Mouse (Mus musculus) heart, postnatal 36 days (tissue): ENCODE measurements around the gene Prpf4. TPM values are rescaled to one million over a fixed set of nuclear protein-coding genes. Genes with fewer than 3 reads are reported as not detected.

ENCODE experiments used
- DNase-seq, 2 experiments: peaks; one replicate each; pipeline ENCODE4 v3.0.0; 2021 to 2022
- intact Hi-C: fragments of 180-260 bp; cut with DNase I; formaldehyde crosslinking; loops from one replicate; pipeline ENCODE4 v1.15.1; 2025
- total RNA-seq, 2 experiments: library from RNA; stranded (reverse); gene quantifications; 2 replicates each; pipeline ENCODE4 v1.2.3; 2021

Prpf4 gene
- 10 to 100 TPM in 1 of 2 experiments, 1 to 10 TPM in 1; 10.0 to 10.6 TPM for total RNA-seq

DNA sequence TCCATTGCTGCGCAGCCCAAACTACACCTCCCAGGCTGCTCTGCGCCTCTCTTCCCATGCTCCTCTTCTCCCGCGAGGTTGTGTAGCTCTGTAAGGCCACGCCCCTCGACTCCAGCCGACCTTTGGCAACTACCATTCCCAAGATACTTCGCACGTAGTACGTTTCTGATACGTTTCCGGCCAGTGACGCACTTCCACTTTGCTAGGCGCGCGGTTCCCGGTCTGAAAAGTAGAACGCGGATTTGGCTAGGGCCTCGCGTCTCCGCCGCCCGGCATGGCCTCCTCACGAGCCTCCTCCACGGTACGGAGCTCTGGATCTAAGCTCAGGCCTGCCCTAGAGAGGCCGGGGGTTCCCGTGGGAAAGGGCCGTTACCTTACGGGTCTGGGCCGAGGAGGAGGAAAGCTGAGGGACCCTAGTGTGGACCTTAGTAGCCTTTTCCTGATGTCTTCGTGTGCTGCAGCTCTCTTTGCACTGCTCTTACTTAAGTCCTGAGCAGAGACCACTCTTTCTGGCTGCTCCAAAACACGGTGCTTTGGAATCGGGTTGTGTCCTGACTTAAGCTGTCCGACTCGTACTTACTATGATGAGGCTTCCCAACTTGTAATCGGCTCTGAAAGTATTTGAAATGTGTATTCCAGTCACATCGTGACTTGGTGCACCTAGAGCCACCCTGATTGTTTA is at the start of gene Prpf4, which contains the start of gene Cdc26:
Gene Prpf4 (plus strand): TSS at position 197 of the 682 bp plus-strand sequence.
Gene Cdc26 (minus strand): TSS at position 42 of the 682 bp plus-strand sequence.
- DNase-seq = peak; percentile 93 to 96
- intact Hi-C loops = loop anchor here (2.0 to 10.0 kb wide), 7 partner anchors 48 to 354 kb away; partner anchors contain the start of genes Alad, Fkbp15, Hdhd3 and Slc31a1

GRCm38 (mm10) chr4:62359256-62359775 is 49.3 kb upstream of the Prpf4 start:
- intact Hi-C loops = no loop called here
- DNase-seq = no peak

- intact Hi-C loops = loop anchor here (2.0 to 5.0 kb wide), 3 partner anchors 49 to 165 kb away; partner anchors contain the start of genes 4933430I17Rik, Cdc26, Hdhd3 and Pole3
- peak; percentile 93 to 95 for DNase-seq
Observed at GRCm38 (mm10) chr4:62360088-62360804, 48.4 kb upstream of the Prpf4 start, which contains the start of the genes Fkbp15 and Slc31a1. Gene Fkbp15 (minus strand): TSS chr4:62360548. Gene Slc31a1 (plus strand): TSS chr4:62360727.

DNA sequence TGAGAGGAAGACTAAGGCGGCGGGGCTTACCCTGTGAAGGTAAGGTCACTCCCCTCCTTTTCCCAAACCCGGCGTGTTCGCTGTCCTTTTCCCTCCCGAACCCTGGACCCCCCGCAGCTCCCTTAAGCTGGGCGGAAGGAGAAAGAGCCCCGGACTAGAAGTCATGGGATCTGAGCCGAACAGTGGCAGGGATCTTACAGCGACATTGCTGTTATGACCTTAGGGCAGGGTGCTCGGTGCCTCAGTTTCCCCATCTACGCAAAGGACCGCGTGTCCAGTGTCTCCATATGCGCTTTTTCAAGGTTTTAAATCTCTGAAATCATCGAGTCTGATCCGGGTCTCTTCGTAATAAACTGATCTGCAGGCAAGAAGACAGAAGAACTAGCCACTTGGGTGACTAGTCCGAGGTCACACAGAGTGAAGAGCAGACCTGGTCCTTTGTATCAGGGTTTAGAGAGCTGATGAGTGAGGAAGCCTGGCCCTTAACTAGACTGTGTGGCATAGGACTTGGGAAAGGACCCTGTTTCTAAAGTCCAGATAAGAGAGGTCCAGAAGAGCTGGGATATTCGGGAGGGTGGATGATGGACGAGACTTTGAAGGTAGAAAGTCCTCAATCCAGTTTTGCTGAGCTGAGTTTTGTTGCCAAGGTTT is 47.7 kb upstream of the Prpf4 start:
- peak in 1 of 2 experiments; percentile 10 for DNase-seq
- intact Hi-C loops = loop anchor here (2.0 to 5.0 kb wide), 3 partner anchors 48 to 164 kb away; partner anchors contain the start of genes 4933430I17Rik, Cdc26, Hdhd3 and Pole3

DNA sequence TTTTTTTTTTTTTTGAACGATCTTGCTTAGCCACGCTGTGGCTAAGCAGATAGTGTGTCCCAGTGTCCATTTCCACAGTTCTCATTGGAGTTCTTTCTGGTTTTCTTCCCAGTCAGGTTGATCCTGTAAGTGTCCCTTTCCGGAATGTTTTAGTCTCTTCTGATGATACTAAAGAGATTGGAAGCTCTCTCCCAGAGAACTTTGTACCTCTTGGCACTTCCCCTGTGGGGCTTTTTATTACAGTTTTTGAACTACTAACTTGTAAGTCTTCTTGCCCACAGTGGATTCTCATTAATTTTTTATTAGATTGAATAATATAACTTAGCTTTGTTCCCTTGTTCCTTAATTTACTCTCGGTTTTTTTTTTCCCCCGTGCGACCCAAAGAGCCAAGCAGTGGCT is 47.0 kb upstream of the Prpf4 start:
- DNase-seq = no peak
- intact Hi-C loops = loop anchor here (2.0 to 5.0 kb wide), 3 partner anchors 47 to 163 kb away; partner anchors contain the start of genes 4933430I17Rik, Cdc26, Hdhd3 and Pole3

DNA sequence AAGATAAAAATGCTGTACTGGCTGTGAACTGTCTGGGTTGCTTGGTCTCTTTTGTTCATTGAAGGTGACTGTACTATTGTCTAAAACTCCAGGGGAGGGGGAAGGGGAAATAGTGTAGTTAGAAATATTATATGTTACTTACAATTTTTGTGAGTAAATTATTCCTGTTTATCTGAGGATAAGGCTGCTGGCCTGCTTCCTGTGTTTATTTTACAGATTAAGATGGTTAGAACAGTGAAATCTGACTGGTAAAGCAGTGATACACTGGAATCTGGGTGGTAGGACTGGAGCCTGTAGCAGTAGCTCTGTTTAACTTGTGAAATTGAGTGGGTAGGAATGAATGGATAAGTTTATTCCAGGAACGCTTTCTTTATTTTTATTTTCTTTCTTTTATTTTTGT is 46.6 kb upstream of the Prpf4 start:
- DNase-seq = no peak
- intact Hi-C loops = loop anchor here (2.0 to 5.0 kb wide), 3 partner anchors 47 to 163 kb away; partner anchors contain the start of genes 4933430I17Rik, Cdc26, Hdhd3 and Pole3

DNA sequence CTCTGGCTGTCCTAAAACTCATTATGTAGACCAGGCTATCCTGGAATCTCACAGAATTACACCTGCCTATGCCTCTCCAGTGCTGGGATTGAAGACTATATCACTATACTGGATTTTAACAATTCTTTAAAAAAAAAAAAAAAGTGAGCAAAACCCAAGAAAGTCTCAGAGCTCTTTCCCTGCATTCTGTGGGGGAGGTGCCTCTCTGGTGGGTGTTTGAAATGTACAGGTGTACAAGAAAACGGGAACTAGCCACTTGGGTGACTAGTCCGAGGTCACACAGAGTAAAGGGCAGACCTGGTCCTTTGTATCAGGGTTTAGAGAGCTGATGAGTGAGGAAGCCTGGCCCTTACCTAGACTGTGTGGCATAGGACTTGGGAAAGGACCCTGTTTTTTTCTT is 46.2 kb upstream of the Prpf4 start:
- intact Hi-C loops = loop anchor here (5.0 kb wide), 1 partner anchor 140 kb away; the partner anchor contains the start of gene Hdhd3
- no peak for DNase-seq

DNA sequence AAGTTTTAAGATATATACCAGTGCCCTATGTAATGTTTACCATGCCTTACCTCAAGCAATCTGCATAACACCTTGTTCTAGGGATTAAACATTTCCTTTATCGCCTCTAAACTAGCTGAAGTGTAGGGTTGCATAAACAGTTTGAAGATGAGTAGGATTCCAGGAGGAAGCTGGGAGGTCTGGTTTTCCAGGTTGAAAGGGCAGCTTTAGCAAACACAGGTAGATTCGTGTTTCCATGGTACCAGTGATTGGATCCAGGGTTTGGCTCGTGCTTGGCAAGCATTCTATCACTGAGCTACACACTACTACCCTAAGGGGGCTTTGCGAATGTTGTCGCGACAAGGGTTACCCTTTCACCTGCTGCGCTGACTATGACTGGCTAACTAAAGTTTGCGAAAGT is 44.3 kb upstream of the Prpf4 start:
- no peak for DNase-seq
- intact Hi-C loops = loop anchor here (5.0 kb wide), 1 partner anchor 138 kb away; the partner anchor contains the start of gene Hdhd3

GRCm38 (mm10) chr4:62366291-62366690 is 42.3 kb upstream of the Prpf4 start:
- DNase-seq = no peak
- intact Hi-C loops = no loop called here

DNA sequence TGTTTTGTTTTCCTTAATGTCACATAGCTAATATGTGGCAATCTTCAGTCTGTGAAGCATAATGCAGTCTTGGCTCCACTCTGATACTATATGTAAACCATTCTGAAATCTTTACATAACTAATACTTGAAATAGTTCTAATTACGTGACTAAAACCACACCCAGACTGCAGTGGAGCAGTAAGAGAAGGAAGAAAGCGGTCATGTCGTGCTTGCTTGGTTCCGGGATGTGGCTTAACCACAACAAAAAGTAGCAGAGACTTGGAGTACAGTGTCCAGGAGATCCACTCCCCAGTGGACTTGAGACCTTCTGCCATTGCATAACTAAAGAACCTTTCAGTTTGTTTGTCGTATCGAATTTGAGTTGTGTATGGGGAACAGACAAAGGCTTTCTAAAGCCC is 41.0 kb upstream of the Prpf4 start:
- no peak for DNase-seq
- intact Hi-C loops = no loop called here

- DNase-seq = no peak
- intact Hi-C loops = no loop called here
Observed at GRCm38 (mm10) chr4:62369091-62369490, 39.5 kb upstream of the Prpf4 start.

DNA sequence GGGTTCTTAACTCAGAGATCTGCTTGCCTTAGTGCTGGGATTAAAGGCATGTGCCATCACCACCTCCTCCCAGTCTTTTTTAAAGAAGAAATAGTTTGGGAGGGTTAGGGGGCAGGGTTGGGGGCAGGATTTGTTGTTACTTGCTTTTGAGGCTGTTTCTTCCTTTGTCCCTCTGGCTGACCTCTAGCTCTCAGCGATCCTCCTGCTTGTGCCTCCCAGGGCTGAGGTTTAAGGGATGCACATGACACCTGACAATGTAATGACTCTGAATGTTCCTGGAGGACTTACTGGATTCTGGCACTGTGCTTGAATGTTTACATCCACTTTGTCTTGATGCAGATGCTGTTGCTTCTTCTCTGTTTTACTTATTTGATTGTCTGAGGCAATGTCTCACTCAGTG is 36.2 kb upstream of the Prpf4 start:
- no peak for DNase-seq
- intact Hi-C loops = no loop called here

- intact Hi-C loops = no loop called here
- DNase-seq = no peak
Observed at GRCm38 (mm10) chr4:62372818-62373520, 35.6 kb upstream of the Prpf4 start.

DNA sequence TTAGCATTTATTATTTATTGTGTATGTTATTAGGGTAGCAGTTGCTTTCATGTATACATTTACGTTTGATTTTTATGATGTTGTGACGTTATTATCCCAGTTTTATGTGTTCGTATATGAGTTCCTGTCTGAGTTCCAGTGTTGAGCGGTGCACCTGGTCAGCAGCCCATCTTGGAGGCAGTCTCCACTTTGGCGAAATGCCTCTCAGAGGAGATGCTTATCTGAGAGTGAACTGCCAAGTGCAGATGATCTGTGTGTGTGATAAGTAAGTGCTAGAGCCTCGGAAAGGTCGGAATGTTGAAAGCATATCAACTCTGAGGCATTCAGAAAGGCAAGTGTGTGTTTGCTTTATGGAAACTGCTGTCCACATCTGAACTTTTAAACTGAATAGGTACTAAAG is 34.9 kb upstream of the Prpf4 start:
- intact Hi-C loops = no loop called here
- no peak for DNase-seq

- intact Hi-C loops = no loop called here
- no peak for DNase-seq
Observed at GRCm38 (mm10) chr4:62374342-62374741, 34.3 kb upstream of the Prpf4 start.

DNA sequence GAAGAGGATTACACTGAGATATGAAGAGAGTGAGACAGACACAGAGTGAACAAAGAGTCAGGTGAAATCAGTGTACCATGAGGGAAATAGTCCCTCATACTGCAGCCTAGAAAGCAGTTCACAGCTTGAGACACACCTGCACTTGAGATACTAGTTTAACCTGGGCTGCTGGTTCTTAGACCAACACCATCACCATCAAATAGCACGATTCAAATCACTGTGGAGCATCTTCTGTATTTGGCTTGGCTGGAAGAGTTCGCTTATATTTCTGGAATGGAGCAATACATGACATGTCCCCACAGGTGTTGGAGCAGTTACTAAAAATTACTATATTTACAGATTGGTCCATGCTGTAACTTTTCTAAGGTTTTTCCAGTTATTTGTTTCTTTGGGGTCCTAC is 32.5 kb upstream of the Prpf4 start:
- no peak for DNase-seq
- intact Hi-C loops = no loop called here

DNA sequence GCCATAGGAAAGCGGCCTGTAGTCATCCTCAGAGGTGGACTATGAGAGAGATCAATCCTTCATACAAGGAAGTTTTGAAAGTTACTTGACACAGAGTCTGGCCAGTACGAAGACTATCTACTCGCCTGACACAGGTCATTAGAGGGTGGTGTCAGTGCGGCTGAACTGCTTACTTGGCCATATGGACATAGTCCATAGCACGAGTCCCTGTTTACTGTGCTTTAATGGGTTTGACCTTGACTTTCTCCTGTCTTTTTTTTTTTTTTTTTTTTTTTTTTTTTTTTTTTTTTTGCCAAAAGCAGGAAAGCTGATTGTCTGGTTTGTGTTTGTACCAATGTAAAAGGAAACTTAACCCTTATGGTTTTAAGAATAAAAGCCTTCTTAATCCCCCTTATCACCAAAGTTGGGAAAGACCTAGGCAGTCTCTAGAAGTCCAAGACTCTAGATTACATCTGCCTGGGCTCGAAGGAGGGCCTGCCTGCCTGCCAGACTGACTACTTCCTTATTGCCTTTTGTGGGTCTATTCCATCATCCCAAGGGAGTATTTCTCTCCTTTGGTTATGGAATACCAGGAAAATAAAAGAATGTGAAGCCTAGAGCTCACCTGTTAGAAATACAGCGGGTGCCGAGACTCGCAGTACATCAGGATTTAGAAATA is 28.7 kb upstream of the Prpf4 start:
- DNase-seq = no peak
- intact Hi-C loops = no loop called here

DNA sequence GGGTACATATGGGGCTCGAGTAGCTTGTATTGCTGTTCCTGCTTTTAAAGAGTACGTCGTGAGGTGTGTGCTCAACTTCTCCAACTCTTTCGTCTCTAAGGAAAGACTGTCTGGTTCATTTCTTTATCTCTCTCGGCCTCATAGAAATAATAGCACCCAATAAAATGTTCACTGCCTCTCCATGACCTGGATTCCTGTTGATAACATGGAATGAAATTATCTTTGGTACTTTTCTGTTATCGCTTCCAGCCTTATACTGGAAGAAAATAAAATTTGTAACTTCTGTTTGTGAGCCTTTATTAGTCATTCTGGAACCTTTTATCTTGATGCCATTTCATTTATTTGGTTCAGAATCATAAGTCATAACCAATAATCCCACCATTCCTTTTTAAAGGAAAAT is 25.4 kb upstream of the Prpf4 start:
- DNase-seq = no peak
- intact Hi-C loops = no loop called here

DNA sequence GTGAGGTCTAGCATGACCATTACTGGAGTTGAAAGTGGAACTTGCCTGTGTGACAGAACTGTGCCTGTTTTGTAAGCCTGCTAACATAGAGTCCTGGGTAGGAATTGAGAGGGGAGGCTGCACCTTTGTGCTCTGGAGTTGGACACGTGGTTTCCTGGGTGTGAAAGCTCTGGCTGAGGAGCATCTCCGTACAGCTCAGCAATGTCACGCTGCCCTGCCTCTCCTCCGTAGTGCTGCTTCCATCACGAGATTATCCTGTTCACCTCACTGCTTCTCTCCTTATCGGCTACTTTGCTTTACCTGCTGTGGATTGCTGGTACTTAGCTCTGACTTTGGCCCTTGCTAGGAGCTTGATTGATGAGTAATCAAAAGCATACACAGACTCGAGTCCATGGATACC is 24.8 kb upstream of the Prpf4 start:
- intact Hi-C loops = no loop called here

More for the DNA sequence above, 24.8 kb upstream of the Prpf4 start:
- DNase-seq = no peak
